Mouse (Mus musculus) hindbrain, embryonic 16.5 days (tissue): Measurements from ENCODE around the gene Mtif3. TPM values are rescaled to one million over a fixed set of nuclear protein-coding genes. Genes with fewer than 3 reads are reported as not detected.
"Not testable (repeated sequence)": the region's sequence is repeated elsewhere in the genome, so short reads cannot be mapped to it uniquely, and the experiment has no call there.

Experiments
- ATAC-seq: fragments of 200-750 bp; cut with Nextera tagmentation; 2 replicates; pipeline ENCODE4 v1.8.0; 2017; ENCODE audit warnings: moderate TSS enrichment, moderate library complexity
- H3K27ac ChIP-seq: fragments of 300-500 bp; sonication (generic); 2 replicates; pipeline ENCODE4 v1.5.1; 2014; ENCODE audit warnings: low read depth, mild to moderate bottlenecking, control low read depth, low read length, moderate library complexity
- H3K27me3 ChIP-seq: fragments of 300-500 bp; sonication (generic); replicated peaks from 2 replicates; pipeline ENCODE4 v1.6.1; 2014; ENCODE audit warnings: low read length; ENCODE audit not compliant: control insufficient read depth, insufficient read depth
- H3K36me3 ChIP-seq: fragments of 300-500 bp; sonication (generic); 2 replicates; pipeline ENCODE4 v1.6.1; 2014; ENCODE audit warnings: mild to moderate bottlenecking, low read length, moderate library complexity, mixed read lengths; ENCODE audit not compliant: control insufficient read depth, insufficient read depth
- H3K4me1 ChIP-seq: fragments of 300-500 bp; sonication (generic); 2 replicates; pipeline ENCODE4 v1.6.1; 2014; ENCODE audit warnings: low read depth, low read length; ENCODE audit not compliant: control insufficient read depth, insufficient read depth
- H3K4me2 ChIP-seq: fragments of 300-500 bp; sonication (generic); 2 replicates; pipeline ENCODE4 v1.6.1; 2014; ENCODE audit warnings: mild to moderate bottlenecking, low read length, control low read depth, moderate library complexity
- H3K4me3 ChIP-seq: fragments of 300-500 bp; sonication (generic); 2 replicates; pipeline ENCODE4 v1.5.1; 2014; ENCODE audit warnings: mild to moderate bottlenecking, low read length, control low read depth, moderate library complexity
- H3K9ac ChIP-seq: fragments of 300-500 bp; sonication (generic); 2 replicates; pipeline ENCODE4 v1.6.1; 2014; ENCODE audit warnings: low read depth, mild to moderate bottlenecking, control low read depth, low read length, moderate library complexity
- H3K9me3 ChIP-seq: fragments of 300-500 bp; sonication (generic); 2 replicates; pipeline ENCODE4 v1.6.1; 2014; ENCODE audit warnings: mild to moderate bottlenecking, low read length, moderate library complexity; ENCODE audit not compliant: control insufficient read depth
- WGBS: fragments of 180-500 bp; shearing (Covaris S2); extraction: QIAGEN DNeasy Blood & Tissue Kit; methylation state at CpG from one replicate; pipeline ENCODE4 v1.1.7; 2014; 5-methylcytosine and 5-hydroxymethylcytosine counted together
- polyA plus RNA-seq: library from polyadenylated mRNA; unstranded; fragments of >200 nt; fragmentation: Nextera tagmentation; extraction: Ambion mirVana; gene quantifications from 2 replicates; pipeline ENCODE4 v1.2.1, GENCODE M21; 2015

Mtif3 gene
- polyA plus RNA-seq, 1 experiment from 2014 or later = 29.2 TPM

DNA sequence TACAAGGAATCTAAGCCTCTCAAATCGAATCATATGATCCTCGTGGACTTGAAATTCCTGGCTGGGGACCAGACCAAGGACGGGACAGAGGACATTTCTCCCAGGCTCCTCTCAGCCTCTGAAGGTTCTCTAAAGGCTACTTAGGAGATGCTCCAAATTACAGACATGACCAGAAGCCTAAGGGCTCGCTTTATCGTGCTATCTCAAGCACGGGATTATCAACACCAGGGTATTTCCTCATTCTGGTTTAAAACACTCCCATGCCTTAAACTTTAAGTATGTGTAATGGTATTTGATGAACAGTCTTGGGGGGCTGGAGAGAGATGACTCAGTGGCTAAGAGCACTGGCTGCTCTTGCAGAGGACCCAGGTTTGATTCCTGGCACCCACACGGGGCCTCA is 32.2 kb downstream of the Mtif3 start:
- no peaks in the 10 kb centered on the region for H3K36me3 ChIP-seq
- 91% methylated on average over 7 of the region's 7 CpGs for WGBS
- no peak overlapping the region for H3K27ac ChIP-seq
- no peak for ATAC-seq
- no peaks in the 10 kb centered on the region for H3K9me3 ChIP-seq
- H3K9ac ChIP-seq = no peak overlapping the region
- no peaks in the 10 kb centered on the region; the same call in 1 of the 2 replicates for H3K27me3 ChIP-seq
- no peak overlapping the region for H3K4me2 ChIP-seq
- H3K4me1 ChIP-seq = no peaks in the 10 kb centered on the region
- H3K4me3 ChIP-seq = no peak overlapping the region

- Histone ChIP-seq H3K27ac (no peak overlapping the region), H3K4me2 (no peak overlapping the region), H3K4me1 (no peaks in the 10 kb centered on the region), H3K36me3 (no peaks in the 10 kb centered on the region), H3K27me3 (no peaks in the 10 kb centered on the region; the same call in 1 of the 2 replicates), H3K9ac (no peak overlapping the region), H3K4me3 (no peak overlapping the region), H3K9me3 (0 out of 2 replicates have a peak, but pooled peaks cover 2% of the 10 kb centered on the region)
- WGBS = 90% methylated on average over 5 of the region's 5 CpGs
- ATAC-seq = no peak
Measured at GRCm38 (mm10) chr5:146926673-146927072, 36.9 kb downstream of the Mtif3 start.

DNA sequence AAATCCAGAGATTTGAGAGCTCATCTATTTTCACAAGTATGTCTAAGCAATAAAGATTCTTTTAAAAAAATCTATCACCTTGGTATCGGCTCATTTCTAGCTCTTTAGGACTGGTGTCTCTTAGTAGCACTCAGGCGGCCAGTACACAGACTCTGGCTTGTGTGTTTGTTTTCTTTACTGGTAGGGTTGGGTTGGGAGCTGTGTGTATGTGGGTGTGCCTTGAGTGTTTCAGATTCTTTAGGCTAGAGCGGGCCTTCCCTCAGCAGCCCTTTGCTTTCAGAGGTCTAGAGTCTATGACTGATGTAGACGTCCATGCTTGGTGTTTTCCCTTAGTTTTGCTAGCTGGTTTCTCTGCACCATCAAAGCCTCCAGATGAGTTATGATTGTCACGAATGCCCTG is 40.1 kb downstream of the Mtif3 start:
- Histone ChIP-seq H3K4me1 (peaks cover 11% of the 10 kb centered on the region), H3K27me3 (peaks cover 2% of the 10 kb centered on the region)
- ATAC-seq = no peak

DNA sequence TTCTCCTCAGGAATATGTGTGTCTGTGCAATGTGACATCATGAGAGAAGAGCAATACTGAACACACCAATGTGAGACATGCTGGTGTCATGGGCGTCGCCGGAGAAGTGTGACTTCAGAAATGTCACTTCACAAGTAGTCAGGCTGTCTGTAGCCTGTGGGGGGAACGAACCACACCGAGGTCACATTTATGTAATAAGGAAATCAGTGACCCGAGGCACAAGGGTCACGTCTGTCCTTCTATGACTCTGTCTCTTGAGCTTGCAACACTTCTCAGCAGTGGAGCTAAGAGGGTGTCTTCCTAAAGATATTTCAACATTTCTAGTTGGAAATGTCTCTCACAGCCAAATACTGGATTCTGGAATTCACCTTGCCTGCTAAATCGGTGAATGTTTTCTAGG is 42.4 kb downstream of the Mtif3 start:
- Histone ChIP-seq H3K27me3 (peaks cover 2% of the 10 kb centered on the region; the same call in 1 of the 2 replicates), H3K4me1 (peaks cover 11% of the 10 kb centered on the region), H3K9ac (no peak overlapping the region; the same call in 1 of the 2 replicates), H3K27ac (no peak overlapping the region), H3K4me2 (peak overlapping the region; percentile 64), H3K4me3 (no peak overlapping the region), H3K36me3 (no peaks in the 10 kb centered on the region), H3K9me3 (0 out of 2 replicates have a peak, but pooled peaks cover 2% of the 10 kb centered on the region)
- ATAC-seq = no peak
- 39% methylated on average over 8 of the region's 8 CpGs for WGBS

More for the DNA sequence above, 40.1 kb downstream of the Mtif3 start:
- Histone ChIP-seq H3K27ac (no peak overlapping the region), H3K4me2 (no peak overlapping the region), H3K36me3 (no peaks in the 10 kb centered on the region), H3K9ac (no peak overlapping the region), H3K9me3 (0 out of 2 replicates have a peak, but pooled peaks cover 2% of the 10 kb centered on the region), H3K4me3 (no peak overlapping the region)
- 77% methylated on average over 5 of the region's 5 CpGs for WGBS

DNA sequence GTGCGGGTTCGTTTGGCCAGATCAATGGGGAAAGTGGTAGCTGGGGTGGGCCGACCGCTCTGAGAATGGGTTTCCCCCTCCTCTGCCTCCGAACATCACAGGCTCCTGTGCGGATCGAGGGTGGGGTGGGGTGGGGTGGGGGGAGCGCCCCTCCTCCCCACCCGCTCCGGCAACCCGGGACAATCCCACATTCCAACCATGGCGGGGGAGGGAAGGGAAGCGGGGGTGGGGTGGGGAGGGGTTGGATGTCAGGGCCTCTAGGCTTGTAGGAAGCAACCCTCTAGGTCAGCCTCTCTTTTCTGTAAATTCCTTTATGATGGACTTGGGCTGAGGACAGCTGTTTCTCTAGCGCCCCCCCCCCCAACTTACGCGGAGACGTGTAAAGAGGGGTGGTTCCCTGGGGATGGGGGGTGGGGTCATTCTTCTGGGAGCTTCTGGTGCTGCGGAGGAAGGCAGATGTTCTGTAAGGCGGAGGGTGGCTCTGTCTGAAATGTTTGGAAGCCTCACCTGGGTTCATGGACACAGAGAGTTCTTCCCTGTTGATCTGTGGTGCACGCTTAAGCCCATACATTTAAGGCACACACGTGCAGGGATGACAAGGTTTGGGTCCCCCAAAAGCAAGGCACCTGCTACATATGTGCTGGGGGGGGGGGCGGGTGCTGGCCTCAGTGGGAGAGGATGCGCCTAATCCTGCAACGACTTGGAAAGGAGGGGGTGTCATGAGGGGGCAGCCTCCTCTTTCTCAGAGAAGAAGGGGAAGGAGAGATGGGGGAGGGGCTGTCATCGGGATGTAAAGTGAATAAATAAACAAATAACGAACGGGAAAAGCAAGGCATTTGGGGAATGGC is 43.1 kb downstream of the Mtif3 start:
- WGBS = 5% methylated on average over 27 of the region's 27 CpGs
- H3K4me2 ChIP-seq = peak overlapping the region; percentile 64
- H3K27me3 ChIP-seq = peaks cover 2% of the 10 kb centered on the region; the same call in 1 of the 2 replicates
- H3K27ac ChIP-seq = no peak overlapping the region
- H3K9me3 ChIP-seq = 0 out of 2 replicates have a peak, but pooled peaks cover 2% of the 10 kb centered on the region
- H3K36me3 ChIP-seq = no peaks in the 10 kb centered on the region
- peak overlapping the region; percentile 42 for H3K9ac ChIP-seq
- H3K4me1 ChIP-seq = peaks cover 11% of the 10 kb centered on the region
- peak overlapping the region; percentile 26 for H3K4me3 ChIP-seq
- peak; percentile 60 for ATAC-seq

DNA sequence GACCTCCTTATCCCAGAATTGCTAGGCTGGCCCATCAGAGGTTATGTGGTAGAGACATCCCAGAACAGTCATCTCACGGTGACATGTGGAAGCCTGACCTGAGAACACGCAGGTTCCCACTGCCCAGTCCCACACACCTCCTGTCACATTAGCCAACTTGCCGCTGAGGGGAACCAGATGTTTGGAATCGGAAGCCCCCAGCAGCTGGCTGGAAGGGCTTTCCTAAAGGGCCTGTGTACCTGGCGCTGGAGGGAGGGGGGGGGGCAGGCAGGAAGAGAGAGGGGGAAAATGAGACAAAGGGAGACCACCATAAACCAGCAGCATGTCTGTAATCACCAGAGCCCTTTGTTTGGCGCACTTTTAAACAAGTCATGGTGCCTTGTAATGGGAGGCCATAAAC is 43.7 kb downstream of the Mtif3 start:
- H3K4me3 ChIP-seq = peak overlapping the region; percentile 26; the same call in 1 of the 2 replicates
- H3K4me2 ChIP-seq = peak overlapping the region; percentile 64
- peak overlapping the region; percentile 42 for H3K9ac ChIP-seq
- 23% methylated on average over 6 of the region's 6 CpGs for WGBS
- no peaks in the 10 kb centered on the region for H3K36me3 ChIP-seq
- H3K27me3 ChIP-seq = peaks cover 2% of the 10 kb centered on the region; the same call in 1 of the 2 replicates
- H3K4me1 ChIP-seq = peaks cover 11% of the 10 kb centered on the region
- ATAC-seq = 0 out of 2 replicates have a peak, but pooled peaks have one; percentile 11
- no peak overlapping the region for H3K27ac ChIP-seq
- no peaks in the 10 kb centered on the region for H3K9me3 ChIP-seq

DNA sequence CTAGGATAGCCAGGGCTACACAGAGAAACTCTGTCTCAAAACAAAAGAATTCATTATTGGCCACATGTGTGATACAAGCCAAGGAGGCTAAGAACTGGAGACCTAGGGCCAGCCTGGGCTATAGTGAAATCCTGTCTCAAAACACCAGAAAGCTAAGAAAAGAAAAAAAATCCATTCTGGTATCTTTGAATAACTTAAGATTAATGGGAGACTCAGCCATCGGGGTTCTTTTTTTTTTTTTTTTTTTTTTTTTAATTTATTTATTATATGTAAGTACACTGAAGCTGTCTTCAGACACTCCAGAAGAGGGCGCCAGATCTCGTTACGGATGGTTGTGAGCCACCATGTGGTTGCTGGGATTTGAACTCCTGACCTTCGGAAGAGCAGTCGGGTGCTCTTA is 46.2 kb downstream of the Mtif3 start:
- 80% methylated on average over 6 of the region's 6 CpGs for WGBS
- not testable (repeated sequence) for H3K4me2 ChIP-seq, H3K4me3 ChIP-seq, ATAC-seq, H3K9ac ChIP-seq, H3K9me3 ChIP-seq, H3K27me3 ChIP-seq, H3K36me3 ChIP-seq, H3K27ac ChIP-seq
- H3K4me1 ChIP-seq = peaks cover 11% of the 10 kb centered on the region

DNA sequence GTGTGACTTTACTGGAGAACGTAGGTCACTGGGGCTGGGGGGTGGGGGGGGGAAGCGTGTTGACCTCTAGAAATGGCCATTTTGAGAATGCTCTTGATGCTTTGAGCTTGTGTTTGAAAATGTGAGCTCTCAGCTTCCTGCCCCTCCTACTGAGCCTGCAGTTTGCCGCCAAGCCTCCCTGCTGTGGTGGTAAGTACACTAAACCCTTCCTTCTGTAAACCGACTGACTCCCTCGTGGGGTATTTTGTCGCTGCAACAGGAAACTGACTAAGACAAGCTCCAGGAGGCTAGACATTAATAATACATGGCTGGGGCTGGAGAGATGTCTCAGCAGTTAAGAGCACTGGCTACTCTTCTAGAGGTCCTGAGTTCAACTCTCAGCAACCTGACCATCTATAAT is 46.8 kb downstream of the Mtif3 start:
- WGBS = 40% methylated on average over 6 of the region's 6 CpGs
- no peak overlapping the region for H3K4me3 ChIP-seq
- peaks cover 5% of the 10 kb centered on the region; the same call in 1 of the 2 replicates for H3K27me3 ChIP-seq
- no peaks in the 10 kb centered on the region for H3K9me3 ChIP-seq
- H3K4me2 ChIP-seq = no peak overlapping the region
- no peak overlapping the region for H3K9ac ChIP-seq
- H3K36me3 ChIP-seq = no peaks in the 10 kb centered on the region
- ATAC-seq = no peak
- H3K4me1 ChIP-seq = peaks cover 11% of the 10 kb centered on the region
- H3K27ac ChIP-seq = no peak overlapping the region

- no peak overlapping the region for H3K4me2 ChIP-seq
- H3K4me1 ChIP-seq = peaks cover 11% of the 10 kb centered on the region
- H3K27ac ChIP-seq = no peak overlapping the region
- no peak overlapping the region for H3K4me3 ChIP-seq
- no peaks in the 10 kb centered on the region for H3K36me3 ChIP-seq
- ATAC-seq = no peak
- no peaks in the 10 kb centered on the region for H3K9me3 ChIP-seq
- WGBS = 72% methylated on average over 8 of the region's 8 CpGs
- H3K9ac ChIP-seq = no peak overlapping the region
- H3K27me3 ChIP-seq = peaks cover 7% of the 10 kb centered on the region; the same call in 1 of the 2 replicates
Measured at GRCm38 (mm10) chr5:146916273-146916672, 47.3 kb downstream of the Mtif3 start.
